ENCODE assay signal across 8 mouse cellular contexts in genomic region chr17:28621381-28622299, GRCm38 (mm10). TPM values are rescaled to one million over a fixed set of nuclear protein-coding genes. Genes with fewer than 3 reads are reported as not detected.
DNase-seq lines count a peak whose midpoint lies in the region; ATAC-seq lines count a peak whose summit lies in the region.

No protein-coding gene starts in this region.

- peak; percentile 78 for ATAC-seq in forebrain, embryonic 16.5 days

- H3K36me3 ChIP-seq in forebrain, embryonic 16.5 days (ENCODE audit: control insufficient read depth, insufficient read depth), result peaks cover 5% of the 10 kb centered on the region; the same call in 1 of the 2 replicates
- peaks cover 42% of the 10 kb centered on the region for H3K36me3 ChIP-seq in hindbrain, embryonic 10.5 days

- peak overlapping the region; percentile 84 for H3K4me3 ChIP-seq in forebrain, embryonic 16.5 days (replicated peaks; ENCODE audit: low read length)
- peak overlapping the region; percentile 78 for H3K4me3 ChIP-seq in hindbrain, embryonic 10.5 days

- peak overlapping the region; percentile 87 for H3K27ac ChIP-seq in forebrain, embryonic 16.5 days (ENCODE audit: low read length)
- peak overlapping the region; percentile 94 for H3K27ac ChIP-seq in hindbrain, embryonic 10.5 days

- peak overlapping the region; percentile 93 for H3K4me2 ChIP-seq in forebrain, embryonic 16.5 days (ENCODE audit: low read length)

- H3K4me1 ChIP-seq in forebrain, embryonic 16.5 days (replicated peaks; ENCODE audit: control insufficient read depth, insufficient read depth, low read length), result peaks cover 24% of the 10 kb centered on the region
- peaks cover 42% of the 10 kb centered on the region for H3K4me1 ChIP-seq in hindbrain, embryonic 10.5 days (replicated peaks)

- H3K9me3 ChIP-seq in forebrain, embryonic 16.5 days (ENCODE audit: control insufficient read depth, low read length), result no peaks in the 10 kb centered on the region
- H3K9me3 ChIP-seq in hindbrain, embryonic 10.5 days, result no peaks in the 10 kb centered on the region

- peak overlapping the region; percentile 97 for H3K9ac ChIP-seq in forebrain, embryonic 16.5 days (replicated peaks; ENCODE audit: low read depth, low read length)

- no peaks in the 10 kb centered on the region for H3K27me3 ChIP-seq in forebrain, embryonic 16.5 days (replicated peaks; ENCODE audit: control insufficient read depth, insufficient read depth, low read length)
- no peaks in the 10 kb centered on the region for H3K27me3 ChIP-seq in hindbrain, embryonic 10.5 days (ENCODE audit: insufficient read depth, poor library complexity, severe bottlenecking)

- peak; percentile 48 for DNase-seq in ES-CJ7 (ENCODE audit: low read depth, low spot score)
- DNase-seq in brain, embryonic 18.5 days (ENCODE audit: low read depth, low spot score), result peak; percentile 20
- DNase-seq in hindbrain, embryonic 10.5 days (ENCODE audit: low spot score), result peak; percentile 70
- peak; percentile 38 to 42 for DNase-seq in layer of hippocampus, adult 8-10 months (ENCODE audit: low spot score in 2 of 2)
- peak; percentile 57 for DNase-seq in lung, postnatal 10 days
- DNase-seq in ovary, postnatal 36 days (ENCODE audit: low spot score), result peak; percentile 55
- peak; percentile 48 to 63 for DNase-seq in thymus, postnatal 36 days

- under 1% methylated on average over 58 of the region's 78 CpGs for WGBS in forebrain, embryonic 16.5 days
- WGBS in hindbrain, embryonic 10.5 days, result under 1% methylated on average over 59 of the region's 78 CpGs

RNA-seq across cellular contexts. Expression of gene Srpk1, which starts 0.9 kb away (rescaled TPM):
- 107 and 113 TPM in 2 replicates for polyA plus RNA-seq in forebrain, embryonic 16.5 days (2015; fragmentation: Nextera tagmentation; extraction: Ambion mirVana)
- 98.7 and 107 TPM in 2 replicates for polyA plus RNA-seq in hindbrain, embryonic 10.5 days (2016; fragmentation: Nextera tagmentation; extraction: Ambion mirVana)
- total RNA-seq in layer of hippocampus, adult 8-10 months (2022), result 10 to 100 TPM; 70.6 to 94.3 (median 78.3) TPM

RNA-seq across cellular contexts. Expression of gene Lhfpl5, which starts 46.2 kb away (rescaled TPM):
- polyA plus RNA-seq in forebrain, embryonic 16.5 days (2015; fragmentation: Nextera tagmentation; extraction: Ambion mirVana), result 5.3 and 8.3 TPM in 2 replicates
- polyA plus RNA-seq in hindbrain, embryonic 10.5 days (2016; fragmentation: Nextera tagmentation; extraction: Ambion mirVana), result 1.9 and 2.1 TPM in 2 replicates
- total RNA-seq in layer of hippocampus, adult 8-10 months (2022), result 1 to 10 TPM; 3.5 to 5.3 (median 4.2) TPM

Comparison
In these comparisons a context has a peak if more than half of its experiments do, and no peak if none do; other contexts are left out.
1. Peak in every context shown above with its lines: DNase-seq, ATAC-seq, H3K4me3 ChIP-seq and H3K27ac ChIP-seq.
2. DNase-seq: peak in every context shown above with its lines; median percentile 70 in hindbrain, embryonic 10.5 days; 57 in lung, postnatal 10 days; 56 in thymus, postnatal 36 days; 55 in ovary, postnatal 36 days; 48 in ES-CJ7; 40 in layer of hippocampus, adult 8-10 months; 20 in brain, embryonic 18.5 days.